Mouse (Mus musculus) ovary, postnatal 14 days (tissue): ENCODE measurements at regions not wholly inside any gene's neighbourhood (a gene's known extent, or its start where the extent isn't known, plus 50 kb on each side); places are given as distances from the start of the nearest gene placed in this dataset.

ENCODE experiments used
- DNase-seq: peaks from one replicate; pipeline ENCODE4 v3.0.0; 2022; ENCODE audit warnings: low spot score

DNA sequence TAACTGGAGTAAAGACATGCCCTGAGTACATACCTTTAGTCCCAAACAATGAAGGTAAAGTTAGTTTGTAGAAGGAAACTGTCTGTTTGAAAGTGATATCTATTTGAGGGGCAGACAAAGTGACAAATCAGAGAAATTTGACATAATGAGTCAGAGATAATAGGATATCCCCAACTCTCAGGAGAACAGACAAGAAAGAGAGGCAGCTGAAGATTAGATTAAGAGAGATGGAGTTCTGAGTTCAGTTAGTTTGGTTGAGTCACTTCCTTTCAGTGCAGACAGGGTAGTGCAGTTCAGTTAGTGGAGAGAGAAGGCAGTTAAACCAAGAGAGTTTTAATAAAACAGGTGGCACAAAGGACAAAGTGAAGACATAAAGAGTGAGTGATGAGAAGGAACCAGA is 477.4 kb upstream of the Diaph2 start:
- no peak for DNase-seq

DNA sequence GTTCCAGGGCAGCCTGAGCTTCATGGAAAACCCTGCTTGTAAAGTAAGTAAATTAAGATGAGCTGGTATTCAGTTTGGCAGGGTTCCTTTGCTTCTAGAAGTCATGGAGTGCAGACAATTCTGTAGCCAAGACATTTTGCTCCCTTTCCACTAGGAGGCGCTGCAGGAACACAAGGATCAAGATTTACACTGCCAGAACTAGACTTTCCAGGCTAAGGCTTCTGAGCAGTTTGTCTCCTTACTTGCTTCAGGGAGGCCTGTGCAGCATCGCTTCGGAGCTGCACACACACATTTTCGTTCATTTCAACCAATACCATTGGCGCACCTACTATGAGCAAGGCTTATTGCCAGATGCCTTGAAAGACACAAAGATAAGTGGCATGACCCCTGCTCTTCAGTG is 445.6 kb upstream of the Diaph2 start:
- DNase-seq: peak; percentile 29

DNA sequence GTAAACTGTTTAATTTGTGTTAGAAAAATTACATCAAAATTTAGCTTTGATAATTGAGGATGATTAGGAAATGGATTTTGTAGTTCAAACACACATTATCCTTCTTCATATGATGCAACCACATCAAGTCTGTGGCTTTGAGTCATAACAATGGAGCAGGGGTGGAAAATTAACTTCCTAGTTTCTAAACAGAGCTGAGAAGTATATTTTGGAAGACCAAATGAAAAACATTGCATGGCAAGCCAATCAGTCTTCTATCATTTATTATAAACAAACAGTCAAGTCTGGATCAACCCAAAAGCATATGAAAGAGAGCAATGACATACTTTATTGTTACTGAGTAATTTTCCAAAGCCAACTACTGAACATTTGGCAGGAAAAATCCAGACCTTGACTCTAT is 440.2 kb upstream of the Diaph2 start:
- DNase-seq: no peak

DNA sequence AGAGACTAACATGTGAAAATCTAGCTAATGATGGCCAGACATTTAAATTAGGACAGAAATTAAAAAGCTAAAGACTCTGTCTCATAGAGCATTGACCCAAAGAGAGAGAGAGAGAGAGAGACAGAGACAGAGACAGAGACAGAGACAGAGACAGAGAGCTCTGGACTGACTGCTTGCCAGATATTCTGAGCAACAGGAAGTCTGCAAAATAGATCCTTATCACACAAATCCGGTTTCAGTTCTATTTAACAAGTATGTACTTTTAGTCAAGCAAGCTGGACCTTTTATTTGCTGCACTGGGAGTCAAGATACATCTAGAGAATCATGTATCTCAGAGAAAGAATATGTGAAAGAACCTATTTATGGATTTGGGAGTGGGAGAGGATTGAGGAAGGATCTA is 420.1 kb upstream of the Diaph2 start:
- no peak for DNase-seq

DNA sequence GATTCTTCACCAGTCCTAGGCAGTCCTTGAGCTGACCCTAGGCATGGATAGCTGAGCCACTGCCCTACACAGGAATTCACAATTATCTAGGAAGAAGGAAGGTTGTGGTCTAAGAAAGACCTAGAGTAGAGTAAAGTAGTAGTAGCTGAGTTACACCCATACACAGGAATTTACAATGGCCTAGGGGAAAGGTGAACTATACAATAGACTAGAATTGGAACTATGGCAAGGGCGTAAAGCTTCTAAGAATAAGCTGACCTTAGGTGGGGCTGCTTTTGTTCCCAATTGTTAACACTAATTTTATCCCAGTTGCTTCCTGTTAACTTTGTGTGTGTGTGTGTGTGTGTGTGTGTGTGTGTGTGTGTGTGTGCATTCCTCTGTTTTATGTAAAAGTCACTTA is 416.7 kb upstream of the Diaph2 start:
- DNase-seq: no peak
